Mouse (Mus musculus) intestine, postnatal 0 days (tissue): Measurements from ENCODE around the gene Pbx4. TPM values are rescaled to one million over a fixed set of nuclear protein-coding genes. Genes with fewer than 3 reads are reported as not detected.

Experiments used
- ATAC-seq: fragments of 200-750 bp; cut with Nextera tagmentation; 2 replicates; pipeline ENCODE4 v1.8.0; 2017; ENCODE audit warnings: mild to moderate bottlenecking, moderate TSS enrichment, moderate library complexity
- H3K27ac ChIP-seq: fragments of 300-500 bp; sonication (generic); 2 replicates; pipeline ENCODE4 v1.5.1; 2014; ENCODE audit warnings: mild to moderate bottlenecking, low read depth, low read length, moderate library complexity
- H3K27me3 ChIP-seq: fragments of 300-500 bp; sonication (generic); replicated peaks from 2 replicates; pipeline ENCODE4 v1.6.1; 2014; ENCODE audit warnings: low read length, mixed read lengths; ENCODE audit not compliant: control insufficient read depth, insufficient read depth
- H3K36me3 ChIP-seq: fragments of 300-500 bp; sonication (generic); 2 replicates; pipeline ENCODE4 v1.6.1; 2014; ENCODE audit warnings: mild to moderate bottlenecking, moderate library complexity; ENCODE audit not compliant: control insufficient read depth, insufficient read depth
- H3K4me1 ChIP-seq: fragments of 300-500 bp; sonication (generic); replicated peaks from 2 replicates; pipeline ENCODE4 v1.6.1; 2014; ENCODE audit warnings: antibody characterized with exemption, low read length, mixed read lengths; ENCODE audit not compliant: control insufficient read depth, insufficient read depth
- H3K4me2 ChIP-seq: fragments of 300-500 bp; sonication (generic); replicated peaks from 2 replicates; pipeline ENCODE4 v1.6.1; 2014; ENCODE audit warnings: low read depth, mild to moderate bottlenecking, moderate library complexity
- H3K4me3 ChIP-seq: fragments of 300-500 bp; sonication (generic); 2 replicates; pipeline ENCODE4 v1.5.1; 2014; ENCODE audit warnings: low read depth, low read length
- H3K9ac ChIP-seq: fragments of 300-500 bp; sonication (generic); 2 replicates; pipeline ENCODE4 v1.6.1; 2014; ENCODE audit warnings: mild to moderate bottlenecking, low read depth, low read length
- H3K9me3 ChIP-seq: fragments of 300-500 bp; sonication (generic); 2 replicates; pipeline ENCODE4 v1.6.1; 2016; ENCODE audit warnings: mixed run types; ENCODE audit not compliant: control insufficient read depth
- CTCF ChIP-seq: sonication (generic); IDR thresholded peaks from 2 replicates; pipeline ENCODE4 v1.5.1; 2016; ENCODE audit warnings: low read depth, mild to moderate bottlenecking, control low read depth, antibody characterized with exemption, moderate library complexity
- WGBS: fragments of 180-500 bp; shearing (Covaris S2); extraction: QIAGEN DNeasy Blood & Tissue Kit; methylation state at CpG from one replicate; pipeline ENCODE4 v1.1.7; 2014; 5-methylcytosine and 5-hydroxymethylcytosine counted together
- polyA plus RNA-seq: library from polyadenylated mRNA; unstranded; fragments of >200 nt; fragmentation: Nextera tagmentation; extraction: Ambion mirVana; gene quantifications from 2 replicates; pipeline ENCODE4 v1.2.1, GENCODE M21; 2015

Gene Pbx4
- polyA plus RNA-seq, 1 experiment from 2014 or later = 2.7 TPM

DNA sequence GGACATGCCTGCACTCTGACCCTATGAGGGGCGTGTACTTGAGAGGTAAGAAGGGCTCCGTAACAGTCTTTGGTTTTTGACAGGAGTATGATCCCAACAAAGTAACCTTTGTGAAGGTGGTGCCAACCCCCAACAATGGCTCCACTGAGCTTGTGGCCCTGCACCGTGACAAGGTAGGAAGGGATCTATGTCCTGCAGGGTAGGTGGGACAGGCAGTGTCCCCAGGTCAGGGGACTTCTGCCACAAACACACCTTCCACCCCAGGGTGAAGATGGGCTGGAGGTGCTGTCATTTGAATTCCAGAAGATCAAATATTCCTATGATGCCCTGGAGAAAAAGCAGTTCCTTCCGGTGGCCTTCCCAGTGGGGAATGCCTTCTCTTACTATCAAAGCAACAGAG lies 38.6 kb upstream of the Pbx4 start:
- Histone ChIP-seq H3K4me3 (no peak overlapping the region), H3K9me3 (no peaks in the 10 kb centered on the region), H3K4me2 (no peak overlapping the region), H3K4me1 (peaks cover 5% of the 10 kb centered on the region; the same call in 1 of the 2 replicates), H3K27ac (no peak overlapping the region), H3K36me3 (peaks cover 50% of the 10 kb centered on the region), H3K27me3 (no peaks in the 10 kb centered on the region), H3K9ac (no peak overlapping the region)
- no peak for TF ChIP-seq CTCF
- 78% methylated on average over 4 of the region's 4 CpGs for WGBS
- ATAC-seq = no peak

DNA sequence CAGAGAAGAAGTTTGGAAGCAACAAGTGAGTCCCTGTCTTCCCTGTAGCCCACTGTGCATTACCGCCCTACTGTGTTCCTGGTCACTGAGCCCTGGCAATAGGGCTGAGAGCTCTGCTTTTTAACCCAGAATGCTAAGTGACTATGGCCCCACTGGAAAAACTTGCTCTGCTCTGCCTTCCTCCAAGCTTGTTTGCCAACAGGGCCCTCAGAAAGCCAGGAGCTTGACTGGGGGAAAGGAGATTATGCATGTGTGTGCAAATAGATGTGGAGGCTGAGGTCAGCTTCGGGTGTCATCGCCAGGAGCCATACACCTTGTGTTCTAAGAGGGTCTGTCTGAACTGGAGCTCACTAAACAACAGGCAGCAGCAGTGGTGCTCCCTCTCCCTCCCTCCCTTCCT lies 38.2 kb upstream of the Pbx4 start:
- H3K9ac ChIP-seq = no peak overlapping the region
- no peaks in the 10 kb centered on the region for H3K27me3 ChIP-seq
- TF ChIP-seq CTCF = no peak
- no peak overlapping the region for H3K4me2 ChIP-seq
- H3K4me1 ChIP-seq = peaks cover 5% of the 10 kb centered on the region; the same call in 1 of the 2 replicates
- H3K27ac ChIP-seq = no peak overlapping the region; the same call in 1 of the 2 replicates
- WGBS = 87% methylated on average over 3 of the region's 3 CpGs
- no peak overlapping the region for H3K4me3 ChIP-seq
- no peaks in the 10 kb centered on the region for H3K9me3 ChIP-seq
- H3K36me3 ChIP-seq = peaks cover 54% of the 10 kb centered on the region
- no peak for ATAC-seq

DNA sequence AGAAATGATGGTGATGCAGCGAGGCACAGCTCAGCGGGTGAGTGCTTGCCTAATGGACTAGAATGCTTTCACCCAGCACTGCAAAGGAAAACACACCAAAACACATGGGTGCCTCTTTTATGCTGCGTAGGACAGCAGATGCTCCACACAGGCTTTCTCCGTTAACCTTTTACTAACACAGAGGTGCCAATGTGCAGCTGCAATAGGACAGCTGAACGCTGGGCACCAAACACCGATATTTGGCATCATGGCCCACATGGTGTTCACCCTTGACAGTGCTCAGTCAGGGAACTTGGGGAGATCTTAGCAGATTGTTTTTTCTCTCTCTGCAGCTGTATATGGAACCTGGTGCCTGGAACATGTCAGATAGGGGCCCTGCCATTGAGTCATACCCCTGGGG lies 37.4 kb upstream of the Pbx4 start:
- Histone ChIP-seq H3K4me1 (peaks cover 4% of the 10 kb centered on the region; the same call in 1 of the 2 replicates), H3K36me3 (peaks cover 62% of the 10 kb centered on the region), H3K4me2 (no peak overlapping the region), H3K9ac (no peak overlapping the region), H3K27me3 (no peaks in the 10 kb centered on the region), H3K4me3 (no peak overlapping the region), H3K27ac (no peak overlapping the region), H3K9me3 (no peaks in the 10 kb centered on the region)
- WGBS = 93% methylated on average over 6 of the region's 6 CpGs
- ATAC-seq = no peak
- TF ChIP-seq CTCF = no peak

DNA sequence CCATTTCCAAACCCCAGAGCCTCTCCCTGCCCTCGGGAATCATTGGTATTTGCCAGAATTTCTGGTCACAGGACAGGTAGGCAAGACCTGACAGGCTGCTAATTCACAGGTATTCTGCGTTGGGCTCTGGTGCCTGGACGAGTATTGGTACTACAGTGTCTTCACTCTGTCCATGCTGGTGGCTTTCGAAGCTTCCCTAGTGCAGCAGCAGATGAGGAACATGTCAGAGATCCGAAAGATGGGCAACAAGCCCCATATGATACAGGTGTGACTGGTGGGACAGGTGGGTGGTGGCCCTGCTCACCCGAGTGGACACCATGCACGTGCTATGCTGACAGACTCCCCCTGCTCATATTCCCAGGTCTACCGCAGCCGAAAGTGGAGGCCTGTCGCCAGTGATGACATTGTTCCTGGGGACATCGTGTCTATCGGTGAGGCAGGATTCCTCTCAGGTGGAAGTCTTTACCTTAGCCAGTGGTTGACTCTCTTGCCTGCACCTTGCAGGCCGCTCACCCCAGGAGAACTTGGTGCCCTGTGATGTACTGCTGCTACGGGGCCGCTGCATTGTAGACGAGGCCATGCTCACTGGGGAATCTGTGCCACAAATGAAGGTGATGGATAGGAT lies 35.5 kb upstream of the Pbx4 start:
- 95% methylated on average over 16 of the region's 16 CpGs for WGBS
- H3K9me3 ChIP-seq = no peaks in the 10 kb centered on the region
- H3K4me2 ChIP-seq = no peak overlapping the region
- H3K4me1 ChIP-seq = no peaks in the 10 kb centered on the region
- TF ChIP-seq CTCF = no peak
- H3K27me3 ChIP-seq = no peaks in the 10 kb centered on the region
- no peak overlapping the region for H3K9ac ChIP-seq
- H3K36me3 ChIP-seq = peaks cover 78% of the 10 kb centered on the region
- H3K4me3 ChIP-seq = no peak overlapping the region
- H3K27ac ChIP-seq = no peak overlapping the region
- no peak for ATAC-seq

DNA sequence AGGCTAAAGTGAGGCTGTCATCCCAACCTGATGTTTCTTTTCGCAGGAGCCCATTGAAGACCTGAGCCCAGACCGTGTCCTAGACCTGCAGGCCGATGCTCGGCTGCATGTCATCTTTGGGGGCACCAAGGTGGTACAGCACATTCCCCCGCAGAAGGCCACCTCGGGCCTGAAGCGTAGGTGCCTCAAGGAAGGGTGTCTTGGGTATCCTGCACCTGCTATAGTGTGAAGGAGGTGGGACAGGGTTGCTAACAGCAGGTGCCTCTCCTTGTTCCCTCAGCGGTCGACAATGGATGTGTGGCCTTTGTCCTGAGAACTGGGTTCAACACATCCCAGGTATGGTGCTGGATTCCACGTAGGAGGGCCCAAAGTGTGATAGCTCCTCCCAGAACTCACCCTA lies 34.6 kb upstream of the Pbx4 start:
- Histone ChIP-seq H3K36me3 (peaks cover 87% of the 10 kb centered on the region), H3K27me3 (no peaks in the 10 kb centered on the region), H3K27ac (no peak overlapping the region), H3K4me2 (no peak overlapping the region), H3K9me3 (no peaks in the 10 kb centered on the region), H3K4me1 (no peaks in the 10 kb centered on the region), H3K9ac (no peak overlapping the region), H3K4me3 (no peak overlapping the region)
- TF ChIP-seq CTCF = no peak
- 91% methylated on average over 10 of the region's 10 CpGs for WGBS
- ATAC-seq = no peak

DNA sequence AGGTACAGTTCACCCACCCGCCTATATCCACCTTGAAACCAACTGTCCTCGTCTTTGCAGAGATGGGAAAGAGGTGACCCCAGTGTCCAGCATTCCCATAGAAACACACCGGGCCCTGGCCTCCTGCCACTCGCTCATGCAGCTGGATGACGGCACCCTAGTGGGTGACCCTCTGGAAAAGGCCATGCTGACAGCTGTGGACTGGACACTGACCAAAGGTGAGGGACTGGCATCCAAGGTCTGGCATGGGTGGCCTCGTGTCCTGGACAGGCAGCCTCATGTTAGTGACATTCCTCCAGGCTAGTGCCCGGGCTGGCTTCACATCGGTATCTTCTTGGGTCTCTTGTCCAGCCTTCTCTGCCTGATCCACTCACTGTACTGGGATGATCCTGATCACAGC lies 33.0 kb upstream of the Pbx4 start:
- Histone ChIP-seq H3K27me3 (no peaks in the 10 kb centered on the region), H3K36me3 (peaks cover 95% of the 10 kb centered on the region), H3K4me2 (no peak overlapping the region), H3K4me3 (no peak overlapping the region), H3K27ac (no peak overlapping the region), H3K4me1 (no peaks in the 10 kb centered on the region), H3K9me3 (no peaks in the 10 kb centered on the region), H3K9ac (no peak overlapping the region)
- ATAC-seq = no peak
- WGBS = 96% methylated on average over 8 of the region's 8 CpGs
- no peak for TF ChIP-seq CTCF

DNA sequence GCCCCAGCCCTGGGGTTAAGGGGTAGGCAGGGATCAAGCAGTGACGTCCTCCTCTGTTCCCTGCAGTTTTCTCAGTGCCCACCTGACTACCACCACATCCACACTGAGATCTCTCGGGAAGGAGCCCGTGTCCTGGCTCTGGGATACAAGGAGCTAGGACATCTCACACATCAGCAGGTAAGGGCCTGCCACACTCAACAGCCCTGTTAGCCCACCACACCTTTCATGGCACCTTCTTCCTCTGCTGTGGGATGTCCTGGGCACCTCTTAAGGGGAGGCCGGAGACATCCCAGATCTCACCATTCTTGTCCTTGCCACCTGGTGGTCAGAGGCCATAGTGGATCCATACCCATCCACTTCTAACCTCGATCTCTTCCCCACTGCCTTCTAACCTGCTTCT lies 32.3 kb upstream of the Pbx4 start:
- Histone ChIP-seq H3K27me3 (no peaks in the 10 kb centered on the region), H3K4me2 (no peak overlapping the region), H3K36me3 (peaks cover 93% of the 10 kb centered on the region), H3K9ac (no peak overlapping the region), H3K4me1 (no peaks in the 10 kb centered on the region), H3K27ac (no peak overlapping the region), H3K4me3 (no peak overlapping the region), H3K9me3 (no peaks in the 10 kb centered on the region)
- WGBS = 89% methylated on average over 5 of the region's 5 CpGs
- ATAC-seq = no peak
- TF ChIP-seq CTCF = no peak
